ENCODE assay signal across 15 mouse cellular contexts in the genomic region with DNA sequence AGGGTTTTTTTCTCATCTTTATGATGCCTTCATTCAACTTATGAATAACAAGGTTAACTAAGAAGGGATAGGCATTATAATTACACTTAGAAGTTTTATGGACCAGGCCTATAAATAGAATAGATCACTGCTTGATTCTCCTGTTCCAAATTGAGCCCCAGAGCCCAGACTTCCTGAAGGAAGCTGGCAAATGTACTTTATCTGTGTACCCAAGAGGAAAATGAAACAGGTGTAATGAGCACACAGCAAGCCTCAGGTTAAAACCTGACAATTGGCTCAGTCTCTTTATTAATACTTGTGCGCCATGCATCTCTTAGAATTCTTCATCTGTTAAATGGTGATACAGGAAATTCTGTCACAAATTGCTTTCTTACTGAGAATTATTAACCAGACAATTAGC.
"Had no signal": no experiment of that assay in that cellular context is flagged by ENCODE, and none has a peak within 500 bp of the region (broad histone marks: within the 10 kb centered on the region; RNA-seq: fewer than 3 reads in every experiment).

No protein-coding gene starts in this region.

- H3K9me3 ChIP-seq: neural tube, embryonic 15.5 days; stomach, embryonic 15.5 days had no signal

- H3K9ac ChIP-seq: neural tube, embryonic 15.5 days; stomach, embryonic 15.5 days had no signal

- H3K27me3 ChIP-seq: neural tube, embryonic 15.5 days; stomach, embryonic 15.5 days had no signal

- H3K4me2 ChIP-seq: neural tube, embryonic 15.5 days; stomach, embryonic 15.5 days had no signal

- H3K4me1 ChIP-seq: neural tube, embryonic 15.5 days; stomach, embryonic 15.5 days had no signal

- H3K27ac ChIP-seq: neural tube, embryonic 15.5 days; stomach, embryonic 15.5 days; stomach, postnatal 0 days had no signal

- DNase-seq: retina, postnatal 1 day; right cerebral cortex, adult 18-20 months; right cerebral cortex, postnatal 14 days; right cerebral cortex, postnatal 25 days; right cerebral cortex, postnatal 4 days; spleen, adult 18-20 months; thymus, adult 18-20 months; thymus, adult 2 months; thymus, postnatal 14 days; thymus, postnatal 25 days; thymus, postnatal 36 days; thymus, postnatal 4 days had no signal

- H3K4me3 ChIP-seq: neural tube, embryonic 15.5 days; stomach, embryonic 15.5 days had no signal

- H3K36me3 ChIP-seq: neural tube, embryonic 15.5 days; stomach, embryonic 15.5 days had no signal
